Mouse (Mus musculus) G1E (cell line): ENCODE results near the gene Tmem98. TPM values are rescaled to one million over a fixed set of nuclear protein-coding genes. Genes with fewer than 3 reads are reported as not detected.

ENCODE experiments used
- ATAC-seq: 2 replicates; pipeline ENCODE4 v1.8.0; 2016; ENCODE audit warnings: mild to moderate bottlenecking; ENCODE audit not compliant: insufficient number of reproducible peaks, poor library complexity, low FRiP score, severe bottlenecking; ENCODE audit errors: extremely low read depth
- DNase-seq: peaks from one replicate; pipeline ENCODE4 v3.0.0; 2012; ENCODE audit warnings: low spot score
- H3K27me3 ChIP-seq: 2 replicates; pipeline ENCODE4 v1.6.1; 2012; ENCODE audit warnings: mild to moderate bottlenecking, low read length, inconsistent platforms; ENCODE audit not compliant: insufficient read depth
- H3K36me3 ChIP-seq: replicated peaks from 2 replicates; pipeline ENCODE3; 2012; ENCODE audit warnings: mild to moderate bottlenecking, inconsistent platforms
- H3K4me1 ChIP-seq: 2 replicates; pipeline ENCODE4 v1.6.1; 2012; ENCODE audit warnings: low read depth, low read length, inconsistent platforms, mixed read lengths; ENCODE audit not compliant: insufficient read depth
- H3K4me3 ChIP-seq: 2 replicates; pipeline ENCODE4 v1.5.1; 2012; ENCODE audit warnings: low read depth, mild to moderate bottlenecking, inconsistent platforms, low read length, moderate library complexity, mixed read lengths
- H3K9me3 ChIP-seq: replicated peaks from 2 replicates; pipeline ENCODE4 v1.6.1; 2012; ENCODE audit warnings: inconsistent platforms
- CTCF ChIP-seq: IDR thresholded peaks from 2 replicates; pipeline ENCODE4 v1.5.1; 2012; ENCODE audit warnings: low read depth, low read length, inconsistent platforms, mixed read lengths
- GATA1 ChIP-seq: IDR thresholded peaks from 2 replicates; pipeline ENCODE4 v1.6.1; 2012; ENCODE audit warnings: borderline replicate concordance, low read length, inconsistent platforms, mixed read lengths
- GATA2 ChIP-seq: IDR thresholded peaks from 2 replicates; pipeline ENCODE4 v1.6.1; 2012; ENCODE audit warnings: low read depth, low read length, inconsistent platforms, borderline replicate concordance
- POLR2AphosphoS5 ChIP-seq: IDR thresholded peaks from 2 replicates; pipeline ENCODE4 v1.6.1; 2012; ENCODE audit warnings: low read depth, low read length, inconsistent platforms; ENCODE audit not compliant: insufficient replicate concordance
- TAL1 ChIP-seq: conservative IDR thresholded peaks from 2 replicates; pipeline ENCODE4 v1.6.1; 2012; ENCODE audit warnings: low read depth, low read length, inconsistent platforms, mixed read lengths
- polyA plus RNA-seq: library from polyadenylated mRNA; stranded (reverse); fragments of >175 nt; gene quantifications from 2 replicates; pipeline ENCODE4 v1.2.3, GENCODE M21; 2012
- total RNA-seq, 2 experiments: library from RNA; stranded (forward) in 1 of 2; stranded (reverse) in 1 of 2; fragments of 200-1000 nt in 1 of 2; fragments of >200 nt in 1 of 2; fragmentation: Nextera tagmentation in 1 of 2; gene quantifications; 2 replicates each; pipeline ENCODE4 v1.2.3; 2014 to 2017

Tmem98 gene
- total and polyA plus RNA-seq, 3 experiments: not detected

DNA sequence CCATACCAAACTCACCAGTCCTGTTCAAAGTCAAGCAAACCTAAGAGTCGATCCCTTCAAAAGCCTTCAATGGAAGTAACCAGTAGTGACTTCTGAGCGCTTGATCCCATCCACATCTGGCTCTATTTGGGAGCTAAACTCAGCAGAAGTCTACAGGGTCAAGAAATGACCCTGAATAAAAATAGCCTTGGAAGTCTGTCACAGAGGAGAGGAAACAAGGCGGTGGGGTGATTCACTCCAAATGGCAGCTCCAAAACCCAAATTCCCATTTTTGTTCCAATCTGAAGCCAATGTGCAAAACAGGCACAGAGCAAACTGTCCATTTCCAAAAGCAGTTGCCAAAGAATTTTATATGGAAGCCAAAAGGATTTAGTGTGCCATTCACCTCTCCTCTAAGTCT lies 38.8 kb upstream of the Tmem98 start:
- TF ChIP-seq TAL1 (no peak), GATA2 (no peak), GATA1 (no peak), CTCF (no peak), POLR2AphosphoS5 (no peak)
- H3K27me3 ChIP-seq: no peaks in the 10 kb centered on the region
- H3K4me1 ChIP-seq: no peaks in the 10 kb centered on the region
- peaks cover 49% of the 10 kb centered on the region for H3K9me3 ChIP-seq
- no peak overlapping the region for H3K4me3 ChIP-seq
- no peaks in the 10 kb centered on the region for H3K36me3 ChIP-seq
- ATAC-seq (no peak), DNase-seq (no peak)

DNA sequence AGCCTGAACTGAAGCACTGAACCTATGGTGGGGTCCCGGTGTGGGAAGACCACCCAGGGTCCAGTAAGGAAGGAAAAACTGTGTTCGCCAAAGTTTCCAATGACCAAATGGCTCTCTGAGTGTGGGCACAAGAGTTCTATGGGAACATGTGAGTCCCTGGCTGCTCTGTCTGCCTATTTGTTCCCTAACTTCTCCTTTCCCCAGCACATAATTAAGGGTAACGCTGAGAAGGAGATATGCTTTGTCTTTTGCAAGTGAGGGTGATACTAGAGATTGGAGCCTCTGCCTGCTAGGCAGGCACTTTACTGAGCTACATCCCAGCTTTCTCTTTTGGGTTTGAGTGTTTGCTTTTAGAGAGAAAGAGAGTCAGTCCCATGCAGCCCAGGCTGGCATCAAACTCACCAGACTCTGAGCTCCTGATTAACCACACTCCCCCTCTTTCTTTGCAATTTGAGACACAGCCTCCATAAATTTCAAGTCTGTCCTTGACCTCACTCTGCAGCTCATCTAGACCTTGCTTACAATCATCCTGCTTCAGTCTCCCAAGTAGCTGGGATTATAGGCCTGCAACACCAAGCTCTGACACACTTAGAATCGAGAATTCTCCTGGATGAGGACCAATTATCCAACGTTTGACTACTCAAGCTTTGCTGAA lies 38.3 kb upstream of the Tmem98 start:
- Histone ChIP-seq H3K9me3 (peaks cover 46% of the 10 kb centered on the region), H3K36me3 (no peaks in the 10 kb centered on the region), H3K4me1 (no peaks in the 10 kb centered on the region), H3K27me3 (no peaks in the 10 kb centered on the region), H3K4me3 (no peak overlapping the region)
- DNase-seq (no peak), ATAC-seq (no peak)
- TF ChIP-seq POLR2AphosphoS5 (no peak), GATA1 (no peak), CTCF (no peak), GATA2 (no peak), TAL1 (no peak)

DNA sequence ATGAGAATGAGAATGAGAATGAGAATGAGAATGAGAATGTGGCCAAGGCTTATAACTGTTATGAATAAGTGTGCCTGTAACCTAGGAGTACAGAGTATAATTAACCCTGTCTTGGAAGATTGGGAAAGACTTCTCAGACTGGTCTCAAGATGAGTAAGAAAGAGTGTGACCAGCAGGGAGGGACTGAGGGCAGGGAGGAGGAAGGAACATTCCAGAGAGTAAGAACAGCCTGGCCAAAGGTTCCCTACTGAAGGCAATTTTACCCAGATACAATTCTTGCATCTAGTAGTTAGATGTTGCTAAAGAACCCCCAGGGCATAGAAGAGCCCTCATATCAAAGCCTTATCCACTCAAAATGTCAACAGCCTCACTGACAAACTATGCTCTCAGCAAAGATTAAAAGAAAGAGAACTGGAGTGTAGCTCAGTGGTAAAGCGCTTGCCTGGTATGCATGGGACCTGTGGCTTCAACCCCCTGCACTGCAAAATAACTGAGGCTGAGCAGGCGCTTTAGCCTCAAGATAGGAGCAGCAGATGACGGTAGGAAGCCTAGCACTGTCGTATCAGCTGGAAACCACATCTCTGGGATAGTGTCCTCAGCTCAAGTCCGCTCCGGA lies 37.3 kb upstream of the Tmem98 start:
- Histone ChIP-seq H3K27me3 (no peaks in the 10 kb centered on the region), H3K36me3 (no peaks in the 10 kb centered on the region), H3K4me1 (no peaks in the 10 kb centered on the region), H3K9me3 (peaks cover 42% of the 10 kb centered on the region), H3K4me3 (no peak overlapping the region)
- TF ChIP-seq GATA1 (no peak), POLR2AphosphoS5 (no peak), GATA2 (no peak), TAL1 (no peak), CTCF (no peak)
- ATAC-seq (no peak), DNase-seq (no peak)

DNA sequence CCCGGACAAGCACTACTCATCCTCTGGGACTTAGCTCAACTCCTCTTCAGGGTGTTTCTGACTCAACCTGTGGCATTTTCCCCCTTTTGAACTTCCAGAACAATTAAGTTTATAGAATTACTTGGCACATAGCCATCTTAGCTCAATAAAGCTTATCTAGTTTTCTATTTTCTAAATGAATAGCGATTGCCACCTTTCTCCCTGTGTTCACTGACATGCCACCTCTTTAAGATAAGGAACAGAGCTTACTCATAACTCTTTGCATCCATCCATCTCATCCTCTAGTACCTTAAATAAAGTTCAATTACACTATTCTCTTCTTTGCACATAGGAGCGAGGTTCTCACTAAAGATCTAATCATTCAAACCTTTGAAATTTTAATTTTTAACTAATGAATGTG lies 34.4 kb upstream of the Tmem98 start:
- Histone ChIP-seq H3K4me1 (no peaks in the 10 kb centered on the region), H3K36me3 (no peaks in the 10 kb centered on the region), H3K9me3 (peaks cover 41% of the 10 kb centered on the region), H3K27me3 (no peaks in the 10 kb centered on the region), H3K4me3 (no peak overlapping the region)
- ATAC-seq (no peak), DNase-seq (no peak)
- TF ChIP-seq POLR2AphosphoS5: no peak
- TF ChIP-seq GATA1: no peak
- TF ChIP-seq GATA2: no peak
- no peak for TF ChIP-seq CTCF
- no peak for TF ChIP-seq TAL1

DNA sequence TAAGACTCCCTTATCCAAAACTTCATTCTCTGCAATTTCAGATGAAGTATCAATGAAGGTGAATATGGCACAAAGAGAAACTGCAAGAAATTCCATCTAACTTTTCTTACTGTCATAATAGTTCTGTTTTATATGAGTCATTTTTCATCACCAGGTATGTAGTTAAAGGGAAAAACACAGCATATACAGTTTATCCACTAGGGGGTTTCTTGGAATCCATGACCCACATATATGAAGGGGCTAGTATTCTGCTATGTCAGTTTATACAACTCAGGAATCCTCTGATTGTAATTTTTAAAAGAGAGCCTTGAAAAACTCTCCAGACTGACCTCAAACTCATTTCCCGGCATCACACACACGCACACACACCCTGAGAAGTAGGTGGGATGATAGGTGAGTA lies 32.3 kb upstream of the Tmem98 start:
- Histone ChIP-seq H3K9me3 (peaks cover 38% of the 10 kb centered on the region), H3K27me3 (no peaks in the 10 kb centered on the region), H3K4me1 (no peaks in the 10 kb centered on the region), H3K4me3 (no peak overlapping the region), H3K36me3 (no peaks in the 10 kb centered on the region)
- ATAC-seq (no peak), DNase-seq (no peak)
- TF ChIP-seq CTCF: no peak
- no peak for TF ChIP-seq POLR2AphosphoS5
- TF ChIP-seq GATA2: no peak
- TF ChIP-seq TAL1: no peak
- TF ChIP-seq GATA1: no peak

DNA sequence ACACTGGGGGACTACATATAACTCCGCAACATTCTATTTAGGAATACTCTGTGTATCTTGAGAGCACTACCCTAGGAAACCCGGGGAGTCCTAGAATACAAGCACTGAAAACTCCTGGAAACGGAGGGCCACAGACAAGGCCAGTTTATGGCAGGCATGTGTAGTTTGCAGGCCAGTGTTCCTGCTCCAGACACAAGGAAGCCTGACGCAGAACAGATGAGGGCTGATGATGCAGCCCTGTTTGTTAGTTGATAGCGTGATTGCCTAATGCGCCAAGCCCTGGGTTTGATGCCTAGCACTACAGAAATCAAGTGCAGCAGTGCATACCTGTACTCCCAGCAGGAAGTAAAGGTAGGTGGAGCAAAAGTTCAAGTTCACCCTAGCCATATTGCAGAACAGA lies 31.8 kb upstream of the Tmem98 start:
- no peaks in the 10 kb centered on the region for H3K36me3 ChIP-seq
- H3K27me3 ChIP-seq: no peaks in the 10 kb centered on the region
- H3K4me3 ChIP-seq: no peak overlapping the region
- no peaks in the 10 kb centered on the region for H3K4me1 ChIP-seq
- ATAC-seq: no peak
- peaks cover 34% of the 10 kb centered on the region for H3K9me3 ChIP-seq
- DNase-seq: no peak
- no peak for TF ChIP-seq POLR2AphosphoS5
- TF ChIP-seq GATA1: no peak
- no peak for TF ChIP-seq CTCF
- TF ChIP-seq TAL1: no peak
- TF ChIP-seq GATA2: no peak
